In the genomic region with DNA sequence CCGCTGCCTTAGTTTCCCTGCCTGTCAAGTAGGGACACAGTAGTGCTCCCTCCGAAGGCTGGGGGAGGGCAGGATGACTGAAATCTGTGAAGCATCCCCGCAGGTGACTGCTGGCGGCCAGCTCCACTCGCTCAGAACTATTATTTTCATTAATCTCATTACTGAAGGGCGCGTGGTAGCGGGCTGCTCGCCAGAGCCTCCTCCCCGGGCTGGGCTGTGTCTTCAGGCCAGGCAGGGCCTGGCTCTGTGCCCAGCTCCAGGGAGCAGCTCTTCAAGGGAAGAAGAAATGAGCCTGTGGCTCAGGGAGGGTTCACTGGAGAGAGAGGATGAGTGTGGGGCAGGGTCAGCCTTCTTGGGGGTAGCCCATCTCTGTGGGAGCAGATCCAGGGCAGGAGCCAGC, we compare ENCODE assay signal across 9 mouse cellular contexts. TPM values are rescaled to one million over a fixed set of nuclear protein-coding genes. Genes with fewer than 3 reads are reported as not detected.
DNase-seq lines count a peak whose midpoint lies in the region; ATAC-seq lines count a peak whose summit lies in the region.
"Had no signal": no experiment of that assay in that cellular context is flagged by ENCODE, and none has a peak within 500 bp of the region (broad histone marks: within the 10 kb centered on the region; RNA-seq: fewer than 3 reads in every experiment).

No protein-coding gene starts in this region.

- no peak overlapping the region for H3K9ac ChIP-seq in embryonic facial prominence, embryonic 11.5 days (replicated peaks; ENCODE audit: low read length)
- H3K9ac ChIP-seq in heart, embryonic 14.5 days (ENCODE audit: low read length), result no peak overlapping the region
- H3K9ac ChIP-seq in kidney, embryonic 16.5 days (replicated peaks; ENCODE audit: low read length), result no peak overlapping the region
- no peak overlapping the region for H3K9ac ChIP-seq in midbrain, embryonic 16.5 days (ENCODE audit: low read depth, low read length)
- H3K9ac ChIP-seq: neural tube, embryonic 12.5 days had no signal

- peak overlapping the region; percentile 10; the same call in 1 of the 2 replicates for H3K27ac ChIP-seq in embryonic facial prominence, embryonic 11.5 days (replicated peaks; ENCODE audit: low read depth, low read length)
- H3K27ac ChIP-seq in heart, embryonic 14.5 days (replicated peaks in 1 of 2; ENCODE audit: control insufficient read depth in 1 of 2, insufficient read depth in 1 of 2, low read depth in 2 of 2, low read length in 2 of 2), result no peak overlapping the region
- H3K27ac ChIP-seq in kidney, embryonic 16.5 days (ENCODE audit: low read length), result no peak overlapping the region
- no peak overlapping the region for H3K27ac ChIP-seq in midbrain, embryonic 16.5 days (ENCODE audit: low read length)
- H3K27ac ChIP-seq: neural tube, embryonic 12.5 days had no signal

- no peak overlapping the region for H3K4me3 ChIP-seq in embryonic facial prominence, embryonic 11.5 days (ENCODE audit: low read depth, low read length)
- no peak overlapping the region for H3K4me3 ChIP-seq in heart, embryonic 14.5 days (ENCODE audit: control insufficient read depth in 1 of 2, insufficient read depth in 1 of 2, low read depth in 1 of 2, low read length in 2 of 2)
- H3K4me3 ChIP-seq in kidney, embryonic 16.5 days (ENCODE audit: low read length), result no peak overlapping the region
- no peak overlapping the region for H3K4me3 ChIP-seq in midbrain, embryonic 16.5 days (ENCODE audit: low read depth, low read length)
- H3K4me3 ChIP-seq: neural tube, embryonic 12.5 days had no signal

- no peak overlapping the region for H3K4me2 ChIP-seq in embryonic facial prominence, embryonic 11.5 days (ENCODE audit: low read depth, low read length)
- peak overlapping the region; percentile 37 for H3K4me2 ChIP-seq in heart, embryonic 14.5 days (ENCODE audit: low read length)
- no peak overlapping the region for H3K4me2 ChIP-seq in kidney, embryonic 16.5 days (replicated peaks; ENCODE audit: low read depth, low read length)
- H3K4me2 ChIP-seq in midbrain, embryonic 16.5 days (ENCODE audit: low read length), result no peak overlapping the region
- H3K4me2 ChIP-seq: neural tube, embryonic 12.5 days had no signal

- no peaks in the 10 kb centered on the region for H3K36me3 ChIP-seq in embryonic facial prominence, embryonic 11.5 days (replicated peaks; ENCODE audit: control insufficient read depth, insufficient read depth, low read depth, low read length)
- no peaks in the 10 kb centered on the region for H3K36me3 ChIP-seq in heart, embryonic 14.5 days (ENCODE audit: control insufficient read depth, insufficient read depth, low read length)
- no peaks in the 10 kb centered on the region for H3K36me3 ChIP-seq in kidney, embryonic 16.5 days (ENCODE audit: insufficient read depth, low read length)
- no peaks in the 10 kb centered on the region for H3K36me3 ChIP-seq in midbrain, embryonic 16.5 days (ENCODE audit: control insufficient read depth, insufficient read depth, low read length)
- H3K36me3 ChIP-seq: neural tube, embryonic 12.5 days had no signal

- peak; percentile 64 for DNase-seq in urinary bladder, postnatal 25 days (ENCODE audit: low spot score)
- DNase-seq in urinary bladder, adult 2 months (ENCODE audit: low spot score), result no peak
- DNase-seq in embryonic facial prominence, embryonic 11.5 days (ENCODE audit: low spot score), result peak; percentile 49
- DNase-seq in thymus, postnatal 4 days, result no peak
- no peak for DNase-seq in yolk sac, embryonic 10.5 days (ENCODE audit: low spot score)

- 25% methylated on average over 10 of the region's 10 CpGs for WGBS in embryonic facial prominence, embryonic 11.5 days
- WGBS in heart, embryonic 14.5 days, result 13% methylated on average over 10 of the region's 10 CpGs
- 20% methylated on average over 10 of the region's 10 CpGs for WGBS in kidney, embryonic 16.5 days
- WGBS in midbrain, embryonic 16.5 days, result 10% methylated on average over 10 of the region's 10 CpGs

- no peaks in the 10 kb centered on the region for H3K9me3 ChIP-seq in embryonic facial prominence, embryonic 11.5 days (replicated peaks; ENCODE audit: control insufficient read depth, low read length)
- H3K9me3 ChIP-seq in heart, embryonic 14.5 days (ENCODE audit: control insufficient read depth, low read length), result no peaks in the 10 kb centered on the region
- H3K9me3 ChIP-seq in kidney, embryonic 16.5 days (ENCODE audit: low read length), result no peaks in the 10 kb centered on the region
- no peaks in the 10 kb centered on the region for H3K9me3 ChIP-seq in midbrain, embryonic 16.5 days (replicated peaks; ENCODE audit: control insufficient read depth, low read length, poor library complexity, severe bottlenecking)
- H3K9me3 ChIP-seq: neural tube, embryonic 12.5 days had no signal

- peaks cover 11% of the 10 kb centered on the region for H3K4me1 ChIP-seq in embryonic facial prominence, embryonic 11.5 days (ENCODE audit: control insufficient read depth, insufficient read depth, low read length)
- H3K4me1 ChIP-seq in heart, embryonic 14.5 days (ENCODE audit: control insufficient read depth in 2 of 2, insufficient read depth in 2 of 2, low read length in 2 of 2), result peaks cover 14 to 24% of the 10 kb centered on the region in 2 experiments
- peaks cover 23% of the 10 kb centered on the region for H3K4me1 ChIP-seq in kidney, embryonic 16.5 days (ENCODE audit: insufficient read depth, low read length)
- H3K4me1 ChIP-seq in midbrain, embryonic 16.5 days (ENCODE audit: control insufficient read depth, insufficient read depth, low read length), result peaks cover 24% of the 10 kb centered on the region

- ATAC-seq in embryonic facial prominence, embryonic 11.5 days (replicated peaks; ENCODE audit: insufficient number of reproducible peaks, low FRiP score, low TSS enrichment, low read depth), result no peak
- peak; percentile 35; the same call in 1 of the 2 replicates for ATAC-seq in heart, embryonic 14.5 days (ENCODE audit: insufficient number of reproducible peaks, insufficient read depth, low FRiP score, low read depth)
- ATAC-seq in kidney, embryonic 16.5 days (ENCODE audit: low FRiP score, low TSS enrichment), result peak; percentile 66
- 0 out of 2 replicates have a peak, but pooled peaks have one; percentile 19 for ATAC-seq in midbrain, embryonic 16.5 days

- H3K27me3 ChIP-seq in embryonic facial prominence, embryonic 11.5 days (ENCODE audit: control insufficient read depth, insufficient read depth, low read length), result no peaks in the 10 kb centered on the region
- peaks cover 16% of the 10 kb centered on the region for H3K27me3 ChIP-seq in heart, embryonic 14.5 days (ENCODE audit: control insufficient read depth, insufficient read depth, low read length)
- 0 out of 2 replicates have a peak, but pooled peaks cover 3% of the 10 kb centered on the region for H3K27me3 ChIP-seq in kidney, embryonic 16.5 days (ENCODE audit: insufficient read depth, low read length)
- H3K27me3 ChIP-seq in midbrain, embryonic 16.5 days (ENCODE audit: control insufficient read depth, insufficient read depth, low read depth, low read length), result no peaks in the 10 kb centered on the region

RNA-seq across cellular contexts. Expression of gene Laptm5, which starts 38.3 kb away (rescaled TPM):
- 50.5 and 51.9 TPM in 2 replicates for polyA plus RNA-seq in urinary bladder, adult 2 months (2012; rRNA removed)
- polyA plus RNA-seq in embryonic facial prominence, embryonic 11.5 days (2014; fragmentation: Nextera tagmentation; extraction: Ambion mirVana), result 25.2 and 25.4 TPM in 2 replicates
- polyA plus RNA-seq in heart, embryonic 14.5 days (2014; fragmentation: Nextera tagmentation; extraction: Ambion mirVana), result 30.8 and 33.0 TPM in 2 replicates
- 21.6 and 25.9 TPM in 2 replicates for polyA plus RNA-seq in kidney, embryonic 16.5 days (2015; fragmentation: Nextera tagmentation; extraction: Ambion mirVana)
- 22.0 and 22.3 TPM in 2 replicates for polyA plus RNA-seq in midbrain, embryonic 16.5 days (2015; fragmentation: Nextera tagmentation; extraction: Ambion mirVana)

Comparison
In these comparisons a context has a peak if more than half of its experiments do, and no peak if none do; other contexts are left out.
1. DNase-seq: peak in urinary bladder, postnatal 25 days (single experiment) and embryonic facial prominence, embryonic 11.5 days (single experiment); none in urinary bladder, adult 2 months (single experiment), thymus, postnatal 4 days (single experiment) and yolk sac, embryonic 10.5 days (single experiment).